Mouse (Mus musculus) midbrain, embryonic 11.5 days (tissue): ENCODE data around the gene Bcas3. TPM values are rescaled to one million over a fixed set of nuclear protein-coding genes. Genes with fewer than 3 reads are reported as not detected.

Experiments used
- ATAC-seq: fragments of 200-750 bp; cut with Nextera tagmentation; 2 replicates; pipeline ENCODE4 v1.8.0; 2017; ENCODE audit warnings: moderate TSS enrichment, moderate library complexity; ENCODE audit not compliant: low FRiP score
- DNase-seq: peaks from one replicate; pipeline ENCODE4 v3.0.0; 2015; ENCODE audit warnings: low spot score; ENCODE audit errors: missing footprints
- H3K27ac ChIP-seq: fragments of 300-500 bp; sonication (generic); 2 replicates; pipeline ENCODE4 v1.5.1; 2014; ENCODE audit warnings: low read depth, low read length
- H3K27me3 ChIP-seq: fragments of 300-500 bp; sonication (generic); 2 replicates; pipeline ENCODE4 v1.6.1; 2014; ENCODE audit warnings: mild to moderate bottlenecking, low read length, moderate library complexity, mixed read lengths; ENCODE audit not compliant: control insufficient read depth, insufficient read depth
- H3K36me3 ChIP-seq: fragments of 300-500 bp; sonication (generic); 2 replicates; pipeline ENCODE4 v1.6.1; 2014; ENCODE audit warnings: mild to moderate bottlenecking, low read length, moderate library complexity, mixed read lengths; ENCODE audit not compliant: control insufficient read depth, insufficient read depth
- H3K4me1 ChIP-seq: fragments of 300-500 bp; sonication (generic); 2 replicates; pipeline ENCODE4 v1.6.1; 2014; ENCODE audit warnings: low read length; ENCODE audit not compliant: control insufficient read depth, insufficient read depth
- H3K4me2 ChIP-seq: fragments of 300-500 bp; sonication (generic); 2 replicates; pipeline ENCODE4 v1.6.1; 2014; ENCODE audit warnings: mild to moderate bottlenecking, moderate library complexity
- H3K4me3 ChIP-seq: fragments of 300-500 bp; sonication (generic); 2 replicates; pipeline ENCODE4 v1.5.1; 2014; ENCODE audit warnings: low read depth, low read length
- H3K9ac ChIP-seq: fragments of 300-500 bp; sonication (generic); 2 replicates; pipeline ENCODE4 v1.6.1; 2014; ENCODE audit warnings: low read length
- H3K9me3 ChIP-seq: fragments of 300-500 bp; sonication (generic); 2 replicates; pipeline ENCODE4 v1.6.1; 2016; ENCODE audit warnings: low read length; ENCODE audit not compliant: control insufficient read depth
- WGBS: fragments of 180-500 bp; shearing (Covaris S2); extraction: QIAGEN DNeasy Blood & Tissue Kit; methylation state at CpG from one replicate; pipeline ENCODE4 v1.1.7; 2014; 5-methylcytosine and 5-hydroxymethylcytosine counted together
- polyA plus RNA-seq: library from polyadenylated mRNA; unstranded; fragments of >200 nt; fragmentation: Nextera tagmentation; extraction: Ambion mirVana; gene quantifications from 2 replicates; pipeline ENCODE4 v1.2.1, GENCODE M21; 2014

Bcas3 gene
- polyA plus RNA-seq, 1 experiment from 2014 or later = 30.2 TPM

DNA sequence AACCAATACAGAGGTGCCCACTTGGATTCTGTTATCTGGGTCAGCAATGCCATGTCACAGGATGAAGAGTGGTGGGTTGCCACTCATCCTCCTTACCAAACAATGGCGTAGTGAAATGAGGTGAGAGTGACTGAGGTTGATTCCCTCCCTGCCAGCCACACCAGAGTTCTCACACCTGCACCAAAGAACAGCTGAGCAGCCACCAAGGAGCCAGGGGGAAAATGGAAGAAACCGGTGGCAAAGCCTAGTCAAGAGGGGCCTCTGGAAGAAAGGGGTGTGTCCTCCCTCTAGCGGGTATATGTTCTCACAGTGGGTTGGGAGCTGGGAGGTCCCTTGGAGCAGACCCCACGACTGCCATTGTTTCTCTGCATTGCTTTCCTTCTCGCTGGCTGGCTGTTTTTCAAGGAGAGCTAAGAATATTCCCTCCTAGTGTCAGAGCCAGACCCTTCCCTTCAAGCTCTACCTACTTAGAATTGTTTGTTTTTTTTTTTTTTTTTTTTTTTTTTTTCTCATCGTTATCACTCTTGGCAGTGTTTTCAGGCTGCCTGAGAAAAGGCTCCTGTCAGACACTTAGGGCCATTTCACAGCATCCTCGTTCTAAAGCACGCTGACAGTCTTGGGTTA is 335.0 kb downstream of the Bcas3 start:
- H3K27me3 ChIP-seq = no peaks in the 10 kb centered on the region
- H3K27ac ChIP-seq = no peak overlapping the region
- ATAC-seq (no peak), DNase-seq (no peak)
- WGBS = 47% methylated on average over 8 of the region's 8 CpGs
- no peak overlapping the region for H3K4me3 ChIP-seq
- no peak overlapping the region for H3K9ac ChIP-seq
- no peaks in the 10 kb centered on the region for H3K9me3 ChIP-seq
- H3K4me2 ChIP-seq = no peak overlapping the region
- H3K4me1 ChIP-seq = no peaks in the 10 kb centered on the region
- H3K36me3 ChIP-seq = no peaks in the 10 kb centered on the region

DNA sequence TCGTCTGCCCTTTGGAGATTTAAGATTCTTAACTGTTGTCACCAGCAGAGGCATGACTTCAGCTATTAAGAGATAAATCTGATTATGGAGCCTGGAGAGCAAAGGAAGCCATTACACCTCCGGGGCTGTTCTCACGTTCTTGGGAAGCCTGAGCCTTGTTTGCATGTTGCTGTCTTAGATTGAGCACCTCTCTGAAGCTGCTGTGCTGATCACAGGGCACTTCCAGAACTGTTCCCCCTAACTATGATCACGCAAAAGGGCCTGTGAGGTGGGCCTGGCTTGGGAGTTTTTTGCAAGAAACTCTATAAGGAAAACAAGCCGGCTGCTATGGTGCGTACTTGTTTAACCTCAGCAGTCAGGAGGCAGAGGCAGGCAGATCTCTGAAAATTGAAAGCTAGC is 335.5 kb downstream of the Bcas3 start:
- WGBS = 72% methylated on average over 6 of the region's 6 CpGs

DNA sequence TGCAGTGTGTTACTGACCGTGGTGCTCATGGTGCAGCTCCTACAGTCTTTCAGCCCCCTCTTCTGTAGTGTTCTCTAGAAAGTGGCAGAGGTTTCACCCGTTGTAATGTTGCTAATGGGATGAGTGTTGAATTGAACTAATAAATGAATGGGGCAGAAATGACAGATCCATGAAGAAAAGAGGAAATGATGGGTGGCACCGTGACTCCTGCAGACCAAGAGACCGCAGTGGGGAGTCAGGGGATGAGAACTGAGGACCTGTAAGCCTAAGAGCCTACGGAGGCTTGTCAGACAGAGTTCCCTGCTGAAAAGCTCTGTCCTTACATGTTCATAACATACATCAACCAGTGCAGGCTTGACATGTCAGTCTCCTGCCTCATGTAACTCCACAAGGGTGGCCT is 336.3 kb downstream of the Bcas3 start:
- no peak for ATAC-seq

More for the DNA sequence above, 335.5 kb downstream of the Bcas3 start:
- no peaks in the 10 kb centered on the region for H3K4me1 ChIP-seq
- H3K4me2 ChIP-seq = no peak overlapping the region
- H3K27ac ChIP-seq = no peak overlapping the region
- H3K9me3 ChIP-seq = no peaks in the 10 kb centered on the region
- H3K9ac ChIP-seq = no peak overlapping the region
- no peak for DNase-seq
- ATAC-seq = no peak
- H3K36me3 ChIP-seq = no peaks in the 10 kb centered on the region
- H3K27me3 ChIP-seq = no peaks in the 10 kb centered on the region
- no peak overlapping the region for H3K4me3 ChIP-seq

DNA sequence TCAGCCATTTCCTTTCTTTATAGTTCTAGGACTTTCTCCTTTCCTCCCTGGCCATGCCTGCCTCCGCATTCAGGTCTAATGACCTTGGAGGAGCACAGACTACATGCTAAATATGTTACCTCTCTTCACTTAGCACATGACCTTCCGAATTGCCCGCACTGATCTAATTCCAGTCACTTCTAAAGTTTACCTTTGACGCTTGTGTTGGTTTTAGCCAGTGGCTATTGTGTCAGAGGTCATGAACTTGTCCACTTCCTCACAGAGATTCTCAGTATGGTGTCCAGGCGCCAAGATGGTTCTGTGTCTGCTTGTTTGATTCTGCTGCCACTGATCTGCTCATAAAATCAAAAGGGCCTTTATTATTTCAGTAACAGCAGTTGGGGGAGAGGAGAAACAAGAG is 338.3 kb downstream of the Bcas3 start:
- no peak for ATAC-seq
- 49% methylated on average over 5 of the region's 5 CpGs for WGBS
- DNase-seq = no peak
- Histone ChIP-seq H3K9me3 (no peaks in the 10 kb centered on the region), H3K27ac (no peak overlapping the region), H3K4me2 (no peak overlapping the region), H3K4me1 (no peaks in the 10 kb centered on the region), H3K9ac (no peak overlapping the region), H3K27me3 (no peaks in the 10 kb centered on the region), H3K4me3 (no peak overlapping the region), H3K36me3 (no peaks in the 10 kb centered on the region)

More for the DNA sequence above, 336.3 kb downstream of the Bcas3 start:
- Histone ChIP-seq H3K36me3 (no peaks in the 10 kb centered on the region), H3K9me3 (no peaks in the 10 kb centered on the region), H3K9ac (no peak overlapping the region), H3K27ac (no peak overlapping the region), H3K4me1 (no peaks in the 10 kb centered on the region), H3K27me3 (no peaks in the 10 kb centered on the region), H3K4me3 (no peak overlapping the region), H3K4me2 (no peak overlapping the region)
- no peak for DNase-seq
- WGBS = 93% methylated on average over 5 of the region's 5 CpGs

DNA sequence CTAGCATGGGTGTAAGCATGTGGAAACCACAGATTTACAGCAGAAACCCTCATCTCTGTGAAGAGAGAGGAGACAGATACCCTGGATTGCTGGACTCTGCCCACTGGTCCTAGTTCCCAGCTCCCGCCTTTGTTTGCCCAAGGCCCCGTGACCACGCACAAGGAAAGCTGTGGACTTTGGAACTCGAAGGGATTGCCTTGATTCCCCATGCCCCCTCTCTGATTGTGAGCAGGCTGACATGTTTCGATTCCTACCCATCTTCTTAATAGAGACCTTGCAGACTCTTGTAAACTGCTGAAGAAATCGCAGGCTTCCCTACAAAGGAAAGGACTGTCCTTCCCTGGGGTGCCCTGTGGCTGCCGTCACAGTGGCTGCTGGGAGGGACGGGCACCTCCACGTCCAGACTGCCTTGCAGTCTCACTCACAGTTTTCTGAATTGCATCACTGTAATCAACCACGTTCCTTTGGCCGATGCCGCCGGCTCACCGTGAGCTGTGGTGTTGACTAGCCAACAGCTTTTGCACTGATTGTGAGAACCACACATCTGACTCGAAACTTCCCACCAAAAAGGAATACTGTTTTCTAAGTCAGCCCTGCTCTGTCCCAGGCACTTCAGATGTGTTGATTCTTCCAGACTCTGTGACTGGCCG is 342.8 kb downstream of the Bcas3 start:
- 77% methylated on average over 16 of the region's 16 CpGs for WGBS
- no peak overlapping the region for H3K27ac ChIP-seq

DNA sequence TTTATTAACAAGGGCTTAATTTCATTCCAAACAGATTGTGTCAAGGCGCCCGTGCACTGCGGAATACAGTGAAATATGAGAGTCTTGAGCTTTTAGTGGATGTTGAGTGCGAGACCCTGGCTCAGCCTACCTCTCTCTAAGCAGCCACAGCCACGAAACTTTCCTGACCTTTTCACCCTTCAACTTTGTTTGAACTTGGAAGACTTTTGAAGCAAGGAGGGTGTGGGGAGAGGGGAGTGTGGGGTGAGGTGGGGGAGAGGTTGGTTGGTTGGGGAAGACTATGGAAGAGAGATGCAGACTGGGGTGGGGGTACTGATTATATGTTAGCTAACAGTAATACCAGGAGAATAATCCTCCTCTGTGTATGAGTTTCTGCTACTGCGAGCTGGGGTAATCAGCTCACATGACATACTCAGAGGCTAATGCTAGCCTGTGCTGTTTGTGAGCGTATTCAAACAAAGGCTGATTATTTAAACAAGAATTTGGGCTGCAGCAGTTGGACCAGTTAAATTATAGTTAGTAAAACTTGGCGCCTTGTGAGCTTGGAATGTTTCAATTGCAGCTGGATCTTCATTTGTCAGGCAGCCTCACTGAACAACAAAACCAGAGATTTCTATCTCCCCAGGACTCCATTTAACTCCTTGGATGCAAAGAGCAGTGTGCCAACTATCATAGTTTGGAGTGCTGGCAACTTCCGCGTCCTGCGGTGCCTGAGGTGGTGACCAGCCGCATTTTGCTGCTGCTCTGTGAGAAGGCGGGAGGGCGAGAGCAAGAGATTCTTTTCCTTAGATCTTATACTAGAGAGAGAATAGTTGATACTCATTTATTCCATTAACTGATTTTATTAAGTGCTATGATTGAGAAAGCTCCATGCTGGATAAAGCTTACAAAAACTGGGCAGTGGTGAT is 343.8 kb downstream of the Bcas3 start:
- ATAC-seq (no peak), DNase-seq (no peak)
- no peaks in the 10 kb centered on the region for H3K27me3 ChIP-seq
- H3K4me1 ChIP-seq = no peaks in the 10 kb centered on the region; the same call in 1 of the 2 replicates
- H3K9ac ChIP-seq = no peak overlapping the region
- no peak overlapping the region for H3K4me2 ChIP-seq
- no peak overlapping the region for H3K4me3 ChIP-seq
- no peaks in the 10 kb centered on the region for H3K36me3 ChIP-seq
- H3K27ac ChIP-seq = no peak overlapping the region
- H3K9me3 ChIP-seq = no peaks in the 10 kb centered on the region
- WGBS = 59% methylated on average over 14 of the region's 14 CpGs

More for the DNA sequence above, 342.8 kb downstream of the Bcas3 start:
- DNase-seq (no peak), ATAC-seq (no peak)
- no peaks in the 10 kb centered on the region for H3K27me3 ChIP-seq
- H3K4me2 ChIP-seq = no peak overlapping the region
- no peak overlapping the region for H3K9ac ChIP-seq
- H3K4me1 ChIP-seq = no peaks in the 10 kb centered on the region; the same call in 1 of the 2 replicates
- no peak overlapping the region for H3K4me3 ChIP-seq
- no peaks in the 10 kb centered on the region for H3K9me3 ChIP-seq
- H3K36me3 ChIP-seq = no peaks in the 10 kb centered on the region

DNA sequence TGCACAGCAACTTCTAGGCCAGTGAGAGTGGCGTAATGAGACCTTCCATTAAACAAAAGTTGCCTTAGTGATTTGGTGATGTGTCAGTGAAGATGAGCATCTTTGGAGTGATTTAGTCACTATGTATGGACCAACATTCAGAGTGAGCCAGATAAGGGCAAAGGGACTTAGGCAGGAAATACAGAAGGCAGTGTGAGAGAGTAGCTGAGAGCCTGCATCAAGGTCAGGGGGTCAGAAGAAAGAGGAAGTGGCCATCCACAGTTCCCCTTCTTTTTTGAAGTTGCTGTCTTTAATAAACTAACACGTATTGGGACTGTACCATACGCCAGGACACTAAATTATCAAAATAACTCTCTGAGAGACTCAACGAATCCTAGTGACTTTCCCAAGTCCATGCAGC is 344.5 kb downstream of the Bcas3 start:
- ATAC-seq (no peak), DNase-seq (no peak)
- Histone ChIP-seq H3K4me3 (no peak overlapping the region), H3K4me1 (no peaks in the 10 kb centered on the region; the same call in 1 of the 2 replicates), H3K27ac (no peak overlapping the region), H3K9me3 (no peaks in the 10 kb centered on the region), H3K27me3 (no peaks in the 10 kb centered on the region), H3K4me2 (no peak overlapping the region), H3K9ac (no peak overlapping the region), H3K36me3 (no peaks in the 10 kb centered on the region)
- WGBS = 93% methylated on average over 4 of the region's 4 CpGs

DNA sequence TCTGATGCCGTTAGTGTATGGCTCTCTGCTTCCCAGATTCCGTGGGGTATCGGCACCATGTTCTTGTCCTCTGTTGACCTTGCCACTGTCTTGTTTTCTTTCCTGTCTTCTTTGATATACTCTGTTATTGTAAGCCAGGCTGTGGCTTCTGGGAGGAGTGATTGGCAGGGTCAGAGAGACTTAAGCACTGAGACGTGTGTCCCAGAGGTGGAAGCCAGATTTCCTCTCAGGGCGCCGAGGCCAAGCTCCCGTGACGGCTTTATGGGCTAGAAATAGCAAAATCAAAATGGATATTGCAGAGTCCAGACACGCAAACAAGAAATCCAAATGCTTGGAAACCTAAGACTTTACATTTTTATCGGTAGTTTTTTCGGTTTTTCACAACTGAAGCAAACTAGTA is 345.3 kb downstream of the Bcas3 start:
- ATAC-seq = no peak
- Histone ChIP-seq H3K27ac (no peak overlapping the region), H3K4me3 (no peak overlapping the region), H3K4me2 (no peak overlapping the region), H3K9me3 (no peaks in the 10 kb centered on the region), H3K9ac (no peak overlapping the region), H3K4me1 (no peaks in the 10 kb centered on the region; the same call in 1 of the 2 replicates), H3K36me3 (no peaks in the 10 kb centered on the region), H3K27me3 (no peaks in the 10 kb centered on the region)
- no peak for DNase-seq
- 79% methylated on average over 11 of the region's 11 CpGs for WGBS
